Mouse (Mus musculus) spleen, adult 2 months (tissue): Measurements from ENCODE around the gene Parn.

Experiments
- CTCF ChIP-seq: fragments of 200-500 bp; IDR thresholded peaks from 2 replicates; pipeline ENCODE4 v1.5.1; 2011; ENCODE audit warnings: mild to moderate bottlenecking, inconsistent platforms; ENCODE audit not compliant: insufficient read depth, insufficient read length, insufficient replicate concordance; ENCODE audit errors: extremely low read depth
- POLR2A ChIP-seq: fragments of 200-500 bp; IDR thresholded peaks from 2 replicates; pipeline ENCODE4 v1.6.1; 2011; ENCODE audit warnings: low read depth, low read length, inconsistent platforms

DNA sequence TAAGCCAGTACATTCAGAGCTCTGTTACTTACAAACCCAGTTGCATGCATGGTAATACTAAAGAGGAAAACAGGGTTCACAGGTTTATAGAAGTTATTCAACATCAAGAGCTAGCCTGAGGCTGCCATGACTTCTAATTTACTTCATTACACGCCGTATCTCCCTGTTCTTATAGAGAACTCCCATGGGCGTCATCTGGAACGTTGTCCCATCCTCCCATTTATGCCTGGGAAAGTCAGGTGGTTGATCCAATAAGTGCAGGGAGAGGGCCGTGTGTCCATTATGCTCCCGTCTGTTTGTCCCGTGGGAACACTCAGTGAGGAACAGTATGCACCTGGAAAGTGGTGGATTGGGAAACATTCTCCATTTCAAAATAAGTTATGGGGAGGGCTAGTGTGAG, 152.4 kb downstream of the Parn start:
- TF ChIP-seq POLR2A (no peak), CTCF (no peak)
